Mouse (Mus musculus) hindbrain, embryonic 16.5 days (tissue): Measurements from ENCODE around the gene Rgcc. TPM values are rescaled to one million over a fixed set of nuclear protein-coding genes. Genes with fewer than 3 reads are reported as not detected.

Experiments
- ATAC-seq: fragments of 200-750 bp; cut with Nextera tagmentation; 2 replicates; pipeline ENCODE4 v1.8.0; 2017; ENCODE audit warnings: moderate TSS enrichment, moderate library complexity
- H3K27ac ChIP-seq: fragments of 300-500 bp; sonication (generic); 2 replicates; pipeline ENCODE4 v1.5.1; 2014; ENCODE audit warnings: low read depth, mild to moderate bottlenecking, control low read depth, low read length, moderate library complexity
- H3K27me3 ChIP-seq: fragments of 300-500 bp; sonication (generic); replicated peaks from 2 replicates; pipeline ENCODE4 v1.6.1; 2014; ENCODE audit warnings: low read length; ENCODE audit not compliant: control insufficient read depth, insufficient read depth
- H3K36me3 ChIP-seq: fragments of 300-500 bp; sonication (generic); 2 replicates; pipeline ENCODE4 v1.6.1; 2014; ENCODE audit warnings: mild to moderate bottlenecking, low read length, moderate library complexity, mixed read lengths; ENCODE audit not compliant: control insufficient read depth, insufficient read depth
- H3K4me1 ChIP-seq: fragments of 300-500 bp; sonication (generic); 2 replicates; pipeline ENCODE4 v1.6.1; 2014; ENCODE audit warnings: low read depth, low read length; ENCODE audit not compliant: control insufficient read depth, insufficient read depth
- H3K4me2 ChIP-seq: fragments of 300-500 bp; sonication (generic); 2 replicates; pipeline ENCODE4 v1.6.1; 2014; ENCODE audit warnings: mild to moderate bottlenecking, low read length, control low read depth, moderate library complexity
- H3K4me3 ChIP-seq: fragments of 300-500 bp; sonication (generic); 2 replicates; pipeline ENCODE4 v1.5.1; 2014; ENCODE audit warnings: mild to moderate bottlenecking, low read length, control low read depth, moderate library complexity
- H3K9ac ChIP-seq: fragments of 300-500 bp; sonication (generic); 2 replicates; pipeline ENCODE4 v1.6.1; 2014; ENCODE audit warnings: low read depth, mild to moderate bottlenecking, control low read depth, low read length, moderate library complexity
- H3K9me3 ChIP-seq: fragments of 300-500 bp; sonication (generic); 2 replicates; pipeline ENCODE4 v1.6.1; 2014; ENCODE audit warnings: mild to moderate bottlenecking, low read length, moderate library complexity; ENCODE audit not compliant: control insufficient read depth
- WGBS: fragments of 180-500 bp; shearing (Covaris S2); extraction: QIAGEN DNeasy Blood & Tissue Kit; methylation state at CpG from one replicate; pipeline ENCODE4 v1.1.7; 2014; 5-methylcytosine and 5-hydroxymethylcytosine counted together
- polyA plus RNA-seq: library from polyadenylated mRNA; unstranded; fragments of >200 nt; fragmentation: Nextera tagmentation; extraction: Ambion mirVana; gene quantifications from 2 replicates; pipeline ENCODE4 v1.2.1, GENCODE M21; 2015

The Rgcc gene
- polyA plus RNA-seq, 1 experiment from 2014 or later = 59.3 TPM

DNA sequence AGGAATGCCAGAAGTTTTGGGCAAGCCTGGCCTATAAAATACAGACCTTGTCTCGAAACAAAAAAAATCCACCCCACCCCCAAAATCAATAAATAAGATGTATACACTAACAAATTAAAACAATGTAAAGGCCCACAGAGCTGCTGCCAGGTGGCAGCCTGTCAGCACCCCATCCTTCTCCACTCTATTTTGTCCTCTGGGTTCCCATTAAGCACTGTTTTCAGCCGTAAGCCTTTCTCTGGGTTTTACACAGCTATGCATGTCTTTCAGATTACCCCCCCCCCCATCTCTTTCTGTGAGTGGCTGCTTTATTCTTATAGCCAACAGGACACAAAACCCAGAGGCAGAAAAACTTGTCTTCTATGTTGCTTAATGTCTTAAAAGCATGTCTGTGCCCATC is 16.2 kb upstream of the Rgcc start:
- H3K4me2 ChIP-seq = no peak overlapping the region
- no peaks in the 10 kb centered on the region for H3K9me3 ChIP-seq
- H3K4me3 ChIP-seq = no peak overlapping the region
- H3K4me1 ChIP-seq = no peaks in the 10 kb centered on the region
- H3K27ac ChIP-seq = no peak overlapping the region
- H3K36me3 ChIP-seq = no peaks in the 10 kb centered on the region
- ATAC-seq = no peak
- H3K27me3 ChIP-seq = no peaks in the 10 kb centered on the region
- 68% methylated on average over 2 of the region's 2 CpGs for WGBS
- H3K9ac ChIP-seq = no peak overlapping the region

DNA sequence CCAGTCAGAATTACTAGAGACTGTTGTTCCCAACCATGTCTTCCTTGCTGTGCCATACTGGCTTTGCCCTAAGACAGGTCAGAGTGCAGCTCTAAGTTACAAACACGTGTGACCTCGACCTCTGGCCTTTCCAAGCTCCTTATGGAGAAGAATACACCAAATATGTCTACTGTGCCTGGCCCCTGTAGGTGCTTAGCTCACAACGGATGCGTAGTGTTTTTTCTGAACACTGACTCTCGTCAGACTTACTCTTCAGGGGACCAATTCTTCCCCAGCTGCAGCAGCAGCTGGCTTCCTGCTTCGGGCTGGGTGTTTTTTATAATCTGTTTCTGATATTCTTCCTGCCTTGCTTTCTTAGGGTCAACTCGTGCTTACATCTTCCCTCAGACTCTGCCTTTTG is 14.4 kb upstream of the Rgcc start:
- Histone ChIP-seq H3K4me3 (no peak overlapping the region), H3K27ac (no peak overlapping the region), H3K4me1 (no peaks in the 10 kb centered on the region), H3K4me2 (no peak overlapping the region), H3K27me3 (no peaks in the 10 kb centered on the region), H3K36me3 (no peaks in the 10 kb centered on the region), H3K9ac (no peak overlapping the region), H3K9me3 (no peaks in the 10 kb centered on the region)
- no peak; the same call in 1 of the 2 replicates for ATAC-seq
- 70% methylated on average over 7 of the region's 7 CpGs for WGBS

DNA sequence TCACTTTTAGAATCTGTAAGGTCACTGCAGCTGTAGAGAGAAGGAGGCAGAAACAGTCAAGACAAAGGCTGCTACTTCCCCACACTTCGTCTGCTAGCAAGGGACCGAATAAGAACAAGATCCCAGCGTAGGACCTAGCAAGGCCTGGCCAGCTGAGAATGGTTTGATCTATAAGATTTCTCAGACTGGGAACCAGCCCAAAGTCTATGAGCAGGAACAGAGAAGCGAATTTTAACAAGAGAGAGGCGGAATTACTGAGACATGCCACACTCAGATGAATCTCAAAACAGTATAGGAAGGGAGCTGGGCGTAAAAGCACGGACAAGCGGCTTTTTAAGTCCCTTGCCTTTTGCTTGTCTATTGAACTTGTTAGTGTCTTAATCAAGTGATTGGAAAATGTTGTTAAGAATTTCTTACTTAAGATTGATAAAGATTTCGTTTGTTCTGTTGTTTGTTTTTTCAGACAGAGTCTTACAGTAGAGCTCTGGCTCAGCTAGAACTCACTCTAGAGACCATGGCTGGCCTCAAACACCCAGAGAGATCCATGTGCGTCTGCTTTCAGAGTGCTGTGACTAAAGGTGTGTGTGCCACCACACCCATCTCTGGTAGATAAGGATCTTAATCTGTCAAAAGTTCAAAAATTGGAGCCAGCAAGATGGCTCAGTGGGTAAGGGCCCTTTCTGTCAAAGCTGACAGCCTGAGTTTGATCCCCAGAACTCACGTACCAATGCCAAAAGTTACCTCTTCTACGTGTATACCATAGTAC is 13.0 kb upstream of the Rgcc start:
- Histone ChIP-seq H3K27ac (peak overlapping the region; percentile 77), H3K4me1 (no peaks in the 10 kb centered on the region), H3K4me3 (no peak overlapping the region), H3K9ac (no peak overlapping the region), H3K27me3 (no peaks in the 10 kb centered on the region), H3K36me3 (no peaks in the 10 kb centered on the region), H3K9me3 (no peaks in the 10 kb centered on the region), H3K4me2 (no peak overlapping the region)
- no peak for ATAC-seq
- WGBS = 78% methylated on average over 12 of the region's 12 CpGs

DNA sequence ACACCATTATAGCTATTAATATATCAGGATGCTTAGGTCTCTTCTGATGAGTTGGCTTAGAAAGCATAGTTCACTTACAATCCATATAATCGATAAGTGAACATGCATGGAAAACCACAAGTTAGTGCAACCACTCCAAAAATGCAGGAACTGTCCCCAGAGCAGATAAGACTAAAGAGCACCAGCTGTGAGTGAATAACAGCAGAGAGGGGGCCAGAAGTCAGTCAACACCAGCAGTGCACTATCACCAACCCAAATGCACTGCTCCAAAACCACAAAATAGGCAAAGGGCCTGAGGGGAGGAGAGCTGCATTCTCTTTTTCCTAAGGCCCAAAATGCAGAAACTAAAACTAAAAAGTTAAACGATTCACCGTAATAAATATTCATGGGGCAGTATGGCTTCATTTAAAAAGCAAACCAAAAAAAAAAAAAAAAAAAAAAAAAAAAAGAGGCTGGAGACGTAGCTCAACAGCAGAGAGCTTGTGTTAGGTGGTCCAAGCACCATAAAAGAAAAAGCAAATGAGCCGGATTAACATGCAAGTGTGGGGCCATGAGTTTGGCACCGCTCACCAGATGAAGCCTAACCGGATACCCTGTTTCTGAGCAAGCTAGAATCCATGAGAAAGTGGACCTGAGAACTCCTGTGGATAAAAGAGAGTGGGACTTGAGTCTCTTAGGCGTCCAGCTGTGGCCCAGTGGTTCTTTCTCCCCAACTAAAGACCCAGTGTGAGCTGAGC is 12.2 kb upstream of the Rgcc start:
- no peaks in the 10 kb centered on the region for H3K4me1 ChIP-seq
- H3K27me3 ChIP-seq = no peaks in the 10 kb centered on the region
- H3K27ac ChIP-seq = peak overlapping the region; percentile 77
- ATAC-seq = peak; percentile 79
- WGBS = 65% methylated on average over 8 of the region's 8 CpGs
- H3K9ac ChIP-seq = no peak overlapping the region
- H3K4me2 ChIP-seq = no peak overlapping the region
- H3K36me3 ChIP-seq = no peaks in the 10 kb centered on the region
- no peaks in the 10 kb centered on the region for H3K9me3 ChIP-seq
- H3K4me3 ChIP-seq = no peak overlapping the region

DNA sequence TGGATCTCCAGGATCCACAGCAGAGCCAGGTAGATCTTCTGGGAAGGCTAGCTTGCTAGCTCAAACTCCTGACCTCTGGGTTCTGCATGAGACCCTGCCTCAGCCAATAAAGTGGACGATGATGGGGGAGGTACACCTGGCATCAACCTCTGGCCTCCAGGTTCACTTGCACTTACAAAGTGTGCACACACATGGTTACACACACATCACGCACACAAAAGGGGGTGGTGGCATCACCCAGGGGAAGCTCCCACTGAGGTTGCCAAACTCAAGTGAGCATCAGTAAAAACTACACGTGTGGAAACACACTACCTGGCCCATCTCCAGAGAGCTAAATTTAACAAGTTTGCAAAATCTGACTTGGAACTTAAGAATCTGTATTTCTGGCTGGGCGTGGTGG is 11.3 kb upstream of the Rgcc start:
- Histone ChIP-seq H3K9ac (no peak overlapping the region), H3K4me3 (no peak overlapping the region), H3K27me3 (no peaks in the 10 kb centered on the region), H3K9me3 (no peaks in the 10 kb centered on the region), H3K4me2 (no peak overlapping the region), H3K36me3 (no peaks in the 10 kb centered on the region), H3K27ac (no peak overlapping the region), H3K4me1 (no peaks in the 10 kb centered on the region)
- ATAC-seq = no peak
- WGBS = 80% methylated on average over 4 of the region's 4 CpGs

DNA sequence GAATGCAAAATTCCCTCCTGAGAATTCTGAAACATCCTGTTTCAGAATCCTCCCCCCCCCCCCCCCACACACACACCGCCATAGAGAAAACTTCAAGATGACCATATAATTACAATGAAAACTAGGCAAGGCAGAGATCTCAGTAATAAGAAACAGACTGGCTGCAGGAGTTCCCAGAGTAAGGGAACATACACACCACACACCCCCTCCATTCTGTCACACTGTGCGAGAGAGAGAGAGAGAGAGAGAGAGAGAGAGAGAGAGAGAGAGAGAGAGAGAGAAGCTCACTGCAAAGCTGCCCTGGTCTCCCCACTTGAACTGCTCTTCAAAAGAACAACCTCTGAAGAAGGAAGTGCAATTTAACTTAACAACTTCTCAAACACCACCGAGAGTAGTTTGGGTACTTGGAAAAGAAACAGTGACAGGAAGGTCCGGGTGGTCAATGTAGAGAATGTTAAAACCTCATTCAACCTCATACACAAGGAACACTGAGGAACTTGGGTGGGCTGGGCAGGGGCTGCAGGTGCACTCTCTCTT is 10.5 kb upstream of the Rgcc start:
- Histone ChIP-seq H3K4me2 (no peak overlapping the region), H3K9ac (no peak overlapping the region), H3K9me3 (no peaks in the 10 kb centered on the region), H3K4me3 (no peak overlapping the region), H3K36me3 (no peaks in the 10 kb centered on the region), H3K27me3 (no peaks in the 10 kb centered on the region), H3K27ac (no peak overlapping the region), H3K4me1 (no peaks in the 10 kb centered on the region)
- 59% methylated on average over 4 of the region's 4 CpGs for WGBS
- no peak for ATAC-seq

DNA sequence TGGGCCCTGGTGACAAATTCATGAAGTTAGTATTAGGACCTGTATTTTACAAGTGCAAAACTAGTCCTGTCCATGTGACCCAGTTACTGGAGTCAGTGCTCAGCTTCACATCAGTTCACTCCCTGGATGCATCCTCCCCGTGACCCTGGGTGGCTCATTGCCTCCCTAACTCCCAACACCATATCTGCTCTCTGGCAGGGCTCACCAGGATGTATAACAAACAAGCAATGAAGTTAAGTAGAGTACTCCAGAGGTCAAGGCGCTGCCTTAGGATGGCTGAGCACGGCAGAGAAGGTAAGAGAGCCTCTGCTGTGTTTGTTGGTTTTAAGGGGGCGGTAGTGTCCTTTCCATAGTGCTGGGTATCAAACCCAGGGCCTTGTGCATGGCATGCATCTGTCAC is 7.7 kb upstream of the Rgcc start:
- no peak overlapping the region for H3K27ac ChIP-seq
- no peak for ATAC-seq
- no peak overlapping the region for H3K4me2 ChIP-seq
- no peaks in the 10 kb centered on the region for H3K27me3 ChIP-seq
- no peaks in the 10 kb centered on the region for H3K4me1 ChIP-seq
- no peak overlapping the region for H3K9ac ChIP-seq
- H3K4me3 ChIP-seq = no peak overlapping the region
- H3K36me3 ChIP-seq = no peaks in the 10 kb centered on the region
- WGBS = 50% methylated on average over 4 of the region's 4 CpGs
- H3K9me3 ChIP-seq = no peaks in the 10 kb centered on the region

DNA sequence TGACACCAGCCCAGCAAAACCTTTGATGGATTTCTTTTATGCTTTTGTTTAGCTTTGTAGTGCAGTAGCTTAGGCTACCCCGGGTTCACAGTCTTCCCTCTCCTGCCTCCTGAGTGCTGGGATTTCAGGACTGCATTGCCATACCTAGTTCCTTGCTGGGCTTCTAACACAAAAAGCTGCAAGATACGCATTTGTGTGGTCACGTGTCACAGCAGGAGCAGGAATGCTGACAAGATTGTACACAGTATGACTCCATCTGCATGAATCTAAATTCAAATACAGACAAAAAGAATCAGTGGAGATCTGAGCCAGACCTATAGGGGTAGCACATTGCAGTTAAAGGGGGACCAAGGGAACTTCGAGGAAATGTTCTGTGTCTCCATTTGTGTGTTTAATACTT is 6.9 kb upstream of the Rgcc start:
- no peak overlapping the region for H3K4me3 ChIP-seq
- H3K4me2 ChIP-seq = no peak overlapping the region
- H3K9me3 ChIP-seq = no peaks in the 10 kb centered on the region
- no peak overlapping the region for H3K27ac ChIP-seq
- H3K36me3 ChIP-seq = no peaks in the 10 kb centered on the region
- 8% methylated on average over 4 of the region's 4 CpGs for WGBS
- 0 out of 2 replicates have a peak, but pooled peaks have one; percentile 52 for ATAC-seq
- H3K9ac ChIP-seq = no peak overlapping the region
- H3K4me1 ChIP-seq = no peaks in the 10 kb centered on the region
- H3K27me3 ChIP-seq = no peaks in the 10 kb centered on the region

DNA sequence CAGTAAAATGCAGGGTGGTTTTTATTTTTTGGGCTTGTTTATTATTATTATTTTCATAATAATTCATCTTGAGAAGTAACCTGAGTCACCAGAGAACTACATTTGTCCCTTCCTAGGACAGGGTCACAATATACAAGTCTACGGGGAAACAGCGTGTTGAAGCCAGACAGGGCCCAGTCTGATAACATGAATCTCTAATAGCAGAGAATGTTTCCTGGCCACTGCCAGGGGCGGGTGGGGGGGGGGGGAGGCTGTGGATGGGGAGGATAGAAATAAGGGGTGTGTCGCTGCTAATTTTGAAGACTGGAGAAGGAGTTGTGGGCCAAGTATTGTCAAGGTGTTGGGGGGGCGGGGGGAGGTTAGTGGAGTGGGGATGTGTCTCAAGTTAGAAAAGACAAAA is 6.5 kb upstream of the Rgcc start:
- Histone ChIP-seq H3K9me3 (no peaks in the 10 kb centered on the region), H3K27ac (no peak overlapping the region), H3K4me1 (no peaks in the 10 kb centered on the region), H3K4me2 (no peak overlapping the region), H3K9ac (no peak overlapping the region), H3K36me3 (no peaks in the 10 kb centered on the region), H3K27me3 (no peaks in the 10 kb centered on the region), H3K4me3 (no peak overlapping the region)
- 0 out of 2 replicates have a peak, but pooled peaks have one; percentile 14 for ATAC-seq
- 44% methylated on average over 5 of the region's 5 CpGs for WGBS
